Mouse (Mus musculus) neural tube, embryonic 15.5 days (tissue): ENCODE measurements around the gene Gm20661. TPM values are rescaled to one million over a fixed set of nuclear protein-coding genes. Genes with fewer than 3 reads are reported as not detected.

Source experiments
- polyA plus RNA-seq: library from polyadenylated mRNA; unstranded; fragments of >200 nt; fragmentation: Nextera tagmentation; extraction: Ambion mirVana; gene quantifications from 2 replicates; pipeline ENCODE4 v1.2.1, GENCODE M21; 2015

The Gm20661 gene
- polyA plus RNA-seq, 1 experiment from 2014 or later: 1.2 TPM

Other genes starting within 250 kb of the Gm20661 start
- 229 and 230 TPM in 2 replicates for gene Rbm5, start 212.1 kb upstream of the Gm20661 start, polyA plus RNA-seq
- 85.4 and 86.3 TPM in 2 replicates for gene Rbm6, start 109.8 kb upstream of the Gm20661 start, polyA plus RNA-seq
- gene Mon1a, start 94.9 kb upstream of the Gm20661 start, polyA plus RNA-seq: 23.0 and 23.3 TPM in 2 replicates
- 3.4 and 4.3 TPM in 2 replicates for gene Mst1r, start 76.2 kb upstream of the Gm20661 start, polyA plus RNA-seq
- gene Actl11, start 54.6 kb upstream of the Gm20661 start, polyA plus RNA-seq: not detected in 2 replicates
- gene Camkv, start 47.4 kb upstream of the Gm20661 start, polyA plus RNA-seq: 43.3 and 49.1 TPM in 2 replicates
- 6.1 and 10.2 TPM in 2 replicates for gene Traip, start 32.9 kb upstream of the Gm20661 start, polyA plus RNA-seq
- gene Uba7, start 7.6 kb upstream of the Gm20661 start, polyA plus RNA-seq: 5.6 and 23.0 TPM in 2 replicates
- gene Inka1, start 2.8 kb downstream of the Gm20661 start, polyA plus RNA-seq: 21.0 and 30.4 TPM in 2 replicates
- 1.5 and 3.5 TPM in 2 replicates for gene Cdhr4, start 9.4 kb downstream of the Gm20661 start, polyA plus RNA-seq
- 0.59 and 1.1 TPM in 2 replicates for gene Gm20662, start 13.3 kb downstream of the Gm20661 start, polyA plus RNA-seq
- 88.6 and 99.1 TPM in 2 replicates for gene Ip6k1, start 19.4 kb downstream of the Gm20661 start, polyA plus RNA-seq
- 22.0 and 28.9 TPM in 2 replicates for gene Gmppb, start 66.2 kb downstream of the Gm20661 start, polyA plus RNA-seq
- gene Amigo3, start 70.1 kb downstream of the Gm20661 start, polyA plus RNA-seq: 2.2 and 2.8 TPM in 2 replicates
- 0.50 TPM in 1 of 2 replicates, not detected in the other for gene Mst1, start 97.4 kb downstream of the Gm20661 start, polyA plus RNA-seq
- gene Rnf123, start 100.3 kb downstream of the Gm20661 start, polyA plus RNA-seq: 44.3 and 51.6 TPM in 2 replicates
- 52.3 and 53.5 TPM in 2 replicates for gene Apeh, start 111.5 kb downstream of the Gm20661 start, polyA plus RNA-seq
- gene Bsn, start 207.3 kb downstream of the Gm20661 start, polyA plus RNA-seq: 8.8 and 9.7 TPM in 2 replicates